Mouse (Mus musculus): ENCODE data around the gene Tdp1. TPM values are rescaled to one million over a fixed set of nuclear protein-coding genes. Genes with fewer than 3 reads are reported as not detected.

Tdp1 gene
- polyA plus RNA-seq, 1 experiment from 2014 or later = 75.1 TPM

DNA sequence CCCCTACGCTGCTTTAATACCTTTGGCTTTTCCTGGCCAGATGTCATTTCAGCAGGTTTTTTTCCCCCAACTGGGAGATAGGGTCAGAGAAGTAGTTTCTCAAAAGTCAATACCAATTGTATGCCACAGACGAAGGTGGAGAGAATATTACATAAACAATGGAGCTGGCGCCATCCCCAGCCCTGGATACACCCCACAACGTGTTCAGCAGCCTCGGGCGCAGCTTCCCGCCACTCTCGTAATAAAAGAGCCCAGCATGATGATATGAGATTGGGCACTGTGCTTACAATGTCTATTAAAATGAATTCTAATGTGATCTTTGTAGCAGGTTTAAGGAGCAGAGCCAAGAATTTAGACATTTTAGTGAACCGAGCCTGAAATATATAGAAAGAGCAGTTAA is 28.3 kb upstream of the Tdp1 start:
- Histone ChIP-seq H3K9me3 (ENCODE audit: control insufficient read depth, low read length) (no peaks in the 10 kb centered on the region), H3K36me3 (ENCODE audit: control insufficient read depth, insufficient read depth, low read length) (no peaks in the 10 kb centered on the region), H3K27ac (ENCODE audit: low read depth, low read length) (no peak overlapping the region), H3K4me2 (replicated peaks; ENCODE audit: low read depth, low read length) (no peak overlapping the region), H3K27me3 (ENCODE audit: control insufficient read depth, insufficient read depth, low read length) (no peaks in the 10 kb centered on the region), H3K4me1 (replicated peaks; ENCODE audit: control insufficient read depth, insufficient read depth, low read length) (no peaks in the 10 kb centered on the region), H3K9ac (ENCODE audit: low read depth, low read length) (no peak overlapping the region), H3K4me3 (ENCODE audit: low read depth, low read length) (no peak overlapping the region)
- WGBS = 76% methylated on average over 9 of the region's 9 CpGs
- ATAC-seq (ENCODE audit: low FRiP score) (no peak), DNase-seq (ENCODE audit: low spot score) (no peak)

DNA sequence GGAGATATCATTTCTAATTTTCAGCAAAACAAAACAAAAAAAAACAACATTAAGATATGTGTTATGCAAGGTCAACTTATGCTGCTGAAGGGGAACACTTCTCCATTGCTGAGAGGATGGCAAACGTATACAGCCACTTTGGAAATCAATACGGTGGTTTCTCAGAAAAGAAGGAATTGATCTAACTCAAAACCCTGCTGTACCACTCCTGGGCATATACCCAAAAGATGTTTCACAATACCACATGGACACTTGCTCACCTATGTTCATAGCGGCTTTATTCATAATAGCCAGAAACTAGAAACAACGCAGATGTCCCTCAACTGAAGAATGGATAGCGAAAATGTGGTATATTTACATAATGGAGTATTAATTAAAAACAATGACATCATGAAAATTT is 25.7 kb upstream of the Tdp1 start:
- Histone ChIP-seq H3K4me2 (replicated peaks; ENCODE audit: low read depth, low read length) (no peak overlapping the region), H3K9me3 (ENCODE audit: control insufficient read depth, low read length) (no peaks in the 10 kb centered on the region), H3K9ac (ENCODE audit: low read depth, low read length) (no peak overlapping the region), H3K27ac (ENCODE audit: low read depth, low read length) (no peak overlapping the region), H3K4me1 (replicated peaks; ENCODE audit: control insufficient read depth, insufficient read depth, low read length) (no peaks in the 10 kb centered on the region), H3K36me3 (ENCODE audit: control insufficient read depth, insufficient read depth, low read length) (no peaks in the 10 kb centered on the region), H3K4me3 (ENCODE audit: low read depth, low read length) (no peak overlapping the region), H3K27me3 (ENCODE audit: control insufficient read depth, insufficient read depth, low read length) (no peaks in the 10 kb centered on the region)
- ATAC-seq (ENCODE audit: low FRiP score) (no peak), DNase-seq (ENCODE audit: low spot score) (no peak)
- WGBS = 95% methylated on average over 5 of the region's 5 CpGs

- H3K36me3 ChIP-seq (ENCODE audit: control insufficient read depth, insufficient read depth, low read length) = no peaks in the 10 kb centered on the region
- ATAC-seq (ENCODE audit: low FRiP score) = no peak
- H3K9me3 ChIP-seq (ENCODE audit: control insufficient read depth, low read length) = no peaks in the 10 kb centered on the region
- WGBS = 85% methylated on average over 3 of the region's 3 CpGs
- DNase-seq (ENCODE audit: low spot score) = no peak
- no peak overlapping the region for H3K4me3 ChIP-seq (ENCODE audit: low read depth, low read length)
- H3K4me1 ChIP-seq (replicated peaks; ENCODE audit: control insufficient read depth, insufficient read depth, low read length) = no peaks in the 10 kb centered on the region
- H3K4me2 ChIP-seq (replicated peaks; ENCODE audit: low read depth, low read length) = no peak overlapping the region
- H3K9ac ChIP-seq (ENCODE audit: low read depth, low read length) = no peak overlapping the region
- no peak overlapping the region for H3K27ac ChIP-seq (ENCODE audit: low read depth, low read length)
- no peaks in the 10 kb centered on the region for H3K27me3 ChIP-seq (ENCODE audit: control insufficient read depth, insufficient read depth, low read length)
Measured at GRCm38 (mm10) chr12:99859391-99860100, 24.8 kb upstream of the Tdp1 start.

GRCm38 (mm10) chr12:99860981-99861380 is 23.3 kb upstream of the Tdp1 start:
- WGBS = 90% methylated on average over 4 of the region's 4 CpGs
- ATAC-seq (ENCODE audit: low FRiP score) = no peak

GRCm38 (mm10) chr12:99864613-99865012 is 19.7 kb upstream of the Tdp1 start:
- Histone ChIP-seq H3K27me3 (ENCODE audit: control insufficient read depth, insufficient read depth, low read length) (no peaks in the 10 kb centered on the region), H3K9ac (ENCODE audit: low read depth, low read length) (no peak overlapping the region), H3K36me3 (ENCODE audit: control insufficient read depth, insufficient read depth, low read length) (no peaks in the 10 kb centered on the region), H3K9me3 (ENCODE audit: control insufficient read depth, low read length) (no peaks in the 10 kb centered on the region), H3K4me2 (replicated peaks; ENCODE audit: low read depth, low read length) (no peak overlapping the region), H3K27ac (ENCODE audit: low read depth, low read length) (no peak overlapping the region), H3K4me3 (ENCODE audit: low read depth, low read length) (no peak overlapping the region), H3K4me1 (replicated peaks; ENCODE audit: control insufficient read depth, insufficient read depth, low read length) (no peaks in the 10 kb centered on the region)
- ATAC-seq (ENCODE audit: low FRiP score) (no peak), DNase-seq (ENCODE audit: low spot score) (no peak)

More at GRCm38 (mm10) chr12:99860981-99861380, 23.3 kb upstream of the Tdp1 start:
- Histone ChIP-seq H3K4me1 (replicated peaks; ENCODE audit: control insufficient read depth, insufficient read depth, low read length) (no peaks in the 10 kb centered on the region), H3K36me3 (ENCODE audit: control insufficient read depth, insufficient read depth, low read length) (no peaks in the 10 kb centered on the region), H3K27me3 (ENCODE audit: control insufficient read depth, insufficient read depth, low read length) (no peaks in the 10 kb centered on the region), H3K9ac (ENCODE audit: low read depth, low read length) (no peak overlapping the region), H3K9me3 (ENCODE audit: control insufficient read depth, low read length) (no peaks in the 10 kb centered on the region), H3K4me3 (ENCODE audit: low read depth, low read length) (no peak overlapping the region), H3K27ac (ENCODE audit: low read depth, low read length) (no peak overlapping the region), H3K4me2 (replicated peaks; ENCODE audit: low read depth, low read length) (no peak overlapping the region)
- no peak for DNase-seq (ENCODE audit: low spot score)

GRCm38 (mm10) chr12:99868821-99869220 is 15.5 kb upstream of the Tdp1 start:
- WGBS = 90% methylated on average over 1 of the region's 1 CpGs

GRCm38 (mm10) chr12:99873443-99873842 is 10.9 kb upstream of the Tdp1 start:
- Histone ChIP-seq H3K4me3 (ENCODE audit: low read depth, low read length) (no peak overlapping the region), H3K27ac (ENCODE audit: low read depth, low read length) (no peak overlapping the region), H3K36me3 (ENCODE audit: control insufficient read depth, insufficient read depth, low read length) (no peaks in the 10 kb centered on the region), H3K4me2 (replicated peaks; ENCODE audit: low read depth, low read length) (no peak overlapping the region), H3K9ac (ENCODE audit: low read depth, low read length) (no peak overlapping the region), H3K27me3 (ENCODE audit: control insufficient read depth, insufficient read depth, low read length) (no peaks in the 10 kb centered on the region), H3K4me1 (replicated peaks; ENCODE audit: control insufficient read depth, insufficient read depth, low read length) (no peaks in the 10 kb centered on the region), H3K9me3 (ENCODE audit: control insufficient read depth, low read length) (no peaks in the 10 kb centered on the region)
- WGBS = 58% methylated on average over 3 of the region's 3 CpGs
- ATAC-seq (ENCODE audit: low FRiP score) (no peak), DNase-seq (ENCODE audit: low spot score) (no peak)

More at GRCm38 (mm10) chr12:99868821-99869220, 15.5 kb upstream of the Tdp1 start:
- no peaks in the 10 kb centered on the region for H3K36me3 ChIP-seq (ENCODE audit: control insufficient read depth, insufficient read depth, low read length)
- no peak overlapping the region for H3K27ac ChIP-seq (ENCODE audit: low read depth, low read length)
- DNase-seq (ENCODE audit: low spot score) = no peak
- no peak for ATAC-seq (ENCODE audit: low FRiP score)
- H3K27me3 ChIP-seq (ENCODE audit: control insufficient read depth, insufficient read depth, low read length) = no peaks in the 10 kb centered on the region
- H3K9me3 ChIP-seq (ENCODE audit: control insufficient read depth, low read length) = no peaks in the 10 kb centered on the region
- H3K4me3 ChIP-seq (ENCODE audit: low read depth, low read length) = no peak overlapping the region
- no peak overlapping the region for H3K9ac ChIP-seq (ENCODE audit: low read depth, low read length)
- no peaks in the 10 kb centered on the region for H3K4me1 ChIP-seq (replicated peaks; ENCODE audit: control insufficient read depth, insufficient read depth, low read length)
- H3K4me2 ChIP-seq (replicated peaks; ENCODE audit: low read depth, low read length) = no peak overlapping the region

- no peaks in the 10 kb centered on the region for H3K27me3 ChIP-seq (ENCODE audit: control insufficient read depth, insufficient read depth, low read length)
- H3K27ac ChIP-seq (ENCODE audit: low read depth, low read length) = no peak overlapping the region
- H3K4me3 ChIP-seq (ENCODE audit: low read depth, low read length) = no peak overlapping the region
- no peak overlapping the region for H3K4me2 ChIP-seq (replicated peaks; ENCODE audit: low read depth, low read length)
- DNase-seq (ENCODE audit: low spot score) (no peak), ATAC-seq (ENCODE audit: low FRiP score) (no peak)
- H3K4me1 ChIP-seq (replicated peaks; ENCODE audit: control insufficient read depth, insufficient read depth, low read length) = no peaks in the 10 kb centered on the region
- H3K36me3 ChIP-seq (ENCODE audit: control insufficient read depth, insufficient read depth, low read length) = no peaks in the 10 kb centered on the region
- 82% methylated on average over 6 of the region's 6 CpGs for WGBS
- H3K9me3 ChIP-seq (ENCODE audit: control insufficient read depth, low read length) = no peaks in the 10 kb centered on the region
- H3K9ac ChIP-seq (ENCODE audit: low read depth, low read length) = no peak overlapping the region
Measured at GRCm38 (mm10) chr12:99874609-99875008, 9.7 kb upstream of the Tdp1 start.

DNA sequence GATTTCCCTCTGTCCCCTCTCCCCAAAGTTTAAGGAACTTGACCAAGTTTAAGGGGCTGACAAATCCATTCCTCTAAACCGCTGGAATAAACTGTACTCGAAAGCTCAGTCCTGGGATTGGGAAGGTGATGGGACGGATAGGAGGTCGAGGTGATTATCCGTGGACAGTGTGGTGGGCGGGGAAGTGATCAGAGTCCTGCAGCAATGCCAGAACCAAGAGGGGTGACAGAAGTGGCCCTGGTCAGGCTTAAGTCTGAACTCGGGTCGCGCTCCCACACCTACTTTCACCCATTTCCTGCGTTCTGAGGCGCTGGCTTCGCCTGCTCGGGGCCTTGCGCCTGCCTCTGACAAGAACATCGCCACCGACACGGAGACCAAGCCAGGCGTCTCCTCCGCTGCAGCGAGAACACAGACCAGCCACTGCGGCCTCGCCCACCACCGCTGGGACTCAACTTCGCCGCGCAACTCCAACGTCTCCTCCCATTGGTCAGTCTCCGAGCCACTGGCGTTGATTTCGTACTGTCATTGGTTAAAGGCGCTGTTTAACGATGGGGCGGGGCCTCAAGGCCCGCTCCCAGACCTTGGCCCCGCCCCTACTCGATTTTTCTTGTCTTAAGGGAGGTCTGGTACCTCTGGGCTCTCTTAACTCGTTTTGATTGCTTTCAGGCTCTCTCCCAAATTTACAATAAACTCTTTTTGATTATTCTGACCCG is 1.2 kb upstream of the Tdp1 start:
- ATAC-seq (ENCODE audit: low FRiP score) (peak; percentile 93), DNase-seq (ENCODE audit: low spot score) (peak; percentile 97)
- Histone ChIP-seq H3K9me3 (ENCODE audit: control insufficient read depth, low read length) (no peaks in the 10 kb centered on the region), H3K36me3 (ENCODE audit: control insufficient read depth, insufficient read depth, low read length) (no peaks in the 10 kb centered on the region), H3K4me3 (ENCODE audit: low read depth, low read length) (peak overlapping the region; percentile 58), H3K4me2 (replicated peaks; ENCODE audit: low read depth, low read length) (peak overlapping the region; percentile 77), H3K4me1 (replicated peaks; ENCODE audit: control insufficient read depth, insufficient read depth, low read length) (0 out of 2 replicates have a peak, but pooled peaks cover 2% of the 10 kb centered on the region), H3K27ac (ENCODE audit: low read depth, low read length) (no peak overlapping the region), H3K9ac (ENCODE audit: low read depth, low read length) (peak overlapping the region; percentile 67), H3K27me3 (ENCODE audit: control insufficient read depth, insufficient read depth, low read length) (no peaks in the 10 kb centered on the region)
- WGBS = under 1% methylated on average over 38 of the region's 38 CpGs

All from hindbrain, embryonic 11.5 days (tissue).